Mouse (Mus musculus) kidney, embryonic 16.5 days (tissue): Measurements from ENCODE around the gene Kcnh1. TPM values are rescaled to one million over a fixed set of nuclear protein-coding genes. Genes with fewer than 3 reads are reported as not detected.

Experiments used
- ATAC-seq: fragments of 200-750 bp; cut with Nextera tagmentation; 2 replicates; pipeline ENCODE4 v1.8.0; 2017; ENCODE audit warnings: moderate TSS enrichment; ENCODE audit not compliant: low FRiP score, low TSS enrichment
- H3K27ac ChIP-seq: fragments of 300-500 bp; sonication (generic); 2 replicates; pipeline ENCODE4 v1.5.1; 2014; ENCODE audit warnings: low read length
- H3K27me3 ChIP-seq: fragments of 300-500 bp; sonication (generic); 2 replicates; pipeline ENCODE4 v1.6.1; 2014; ENCODE audit warnings: low read length, control low read depth, mixed read lengths; ENCODE audit not compliant: insufficient read depth
- H3K36me3 ChIP-seq: fragments of 300-500 bp; sonication (generic); 2 replicates; pipeline ENCODE4 v1.6.1; 2014; ENCODE audit warnings: low read length, control low read depth, mixed read lengths; ENCODE audit not compliant: insufficient read depth
- H3K4me1 ChIP-seq: fragments of 300-500 bp; sonication (generic); 2 replicates; pipeline ENCODE4 v1.6.1; 2014; ENCODE audit warnings: low read length, control low read depth, mixed read lengths; ENCODE audit not compliant: insufficient read depth
- H3K4me2 ChIP-seq: fragments of 300-500 bp; sonication (generic); replicated peaks from 2 replicates; pipeline ENCODE4 v1.6.1; 2014; ENCODE audit warnings: low read depth, low read length
- H3K4me3 ChIP-seq: fragments of 300-500 bp; sonication (generic); 2 replicates; pipeline ENCODE4 v1.5.1; 2014; ENCODE audit warnings: mild to moderate bottlenecking, low read length
- H3K9ac ChIP-seq: fragments of 300-500 bp; sonication (generic); replicated peaks from 2 replicates; pipeline ENCODE4 v1.6.1; 2014; ENCODE audit warnings: low read length
- H3K9me3 ChIP-seq: fragments of 300-500 bp; sonication (generic); 2 replicates; pipeline ENCODE4 v1.6.1; 2016; ENCODE audit warnings: low read length, control low read depth
- WGBS: fragments of 180-500 bp; shearing (Covaris S2); extraction: QIAGEN DNeasy Blood & Tissue Kit; methylation state at CpG from one replicate; pipeline ENCODE4 v1.1.7; 2014; 5-methylcytosine and 5-hydroxymethylcytosine counted together
- polyA plus RNA-seq: library from polyadenylated mRNA; unstranded; fragments of >200 nt; fragmentation: Nextera tagmentation; extraction: Ambion mirVana; gene quantifications from 2 replicates; pipeline ENCODE4 v1.2.1, GENCODE M21; 2015

The Kcnh1 gene
- polyA plus RNA-seq, 1 experiment from 2014 or later, result 1.2 TPM

DNA sequence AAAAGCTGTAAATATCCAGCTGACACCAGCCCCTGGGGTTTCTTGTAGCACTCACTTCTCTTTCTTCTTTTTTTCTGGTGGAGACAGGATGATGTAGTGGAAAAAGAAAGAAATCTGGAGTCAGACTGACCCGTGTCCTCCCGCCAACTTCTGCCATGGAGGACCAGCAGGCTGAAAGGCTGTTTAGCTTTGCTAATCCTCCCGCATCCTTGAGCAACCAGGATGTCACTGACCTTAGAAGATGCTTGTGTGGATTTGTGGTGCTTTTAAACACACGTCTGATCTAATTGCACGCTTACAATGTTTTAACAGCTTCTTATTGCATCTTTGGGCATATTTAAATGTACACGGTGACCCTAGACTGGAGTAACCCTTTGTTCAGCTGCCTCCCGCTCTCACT is 69.0 kb downstream of the Kcnh1 start:
- no peaks in the 10 kb centered on the region for H3K27me3 ChIP-seq
- H3K27ac ChIP-seq, result no peak overlapping the region

DNA sequence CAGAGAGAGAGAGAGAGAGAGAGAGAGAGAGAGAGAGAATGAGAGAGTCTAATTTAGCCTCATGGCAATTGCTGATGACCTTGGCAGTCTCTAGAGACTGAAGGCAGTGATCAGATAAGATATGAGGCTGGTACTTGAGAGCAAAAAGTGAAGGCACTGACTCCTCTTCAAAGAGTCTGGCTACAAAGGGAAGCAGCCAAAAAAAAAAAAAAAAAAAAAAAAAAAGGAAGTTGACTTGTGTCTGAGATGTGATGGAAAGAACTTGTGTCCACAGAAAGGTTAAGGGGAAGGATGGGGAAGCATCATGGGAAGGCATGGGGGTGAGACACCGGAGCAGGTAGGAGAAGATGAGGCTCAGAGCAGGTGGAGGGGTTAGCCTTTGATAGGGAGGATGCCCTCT is 75.1 kb downstream of the Kcnh1 start:
- no peaks in the 10 kb centered on the region for H3K4me1 ChIP-seq
- no peaks in the 10 kb centered on the region for H3K9me3 ChIP-seq
- no peak overlapping the region for H3K9ac ChIP-seq
- 74% methylated on average over 1 of the region's 1 CpGs for WGBS
- no peaks in the 10 kb centered on the region for H3K36me3 ChIP-seq
- H3K4me3 ChIP-seq, result no peak overlapping the region
- H3K27me3 ChIP-seq, result no peaks in the 10 kb centered on the region
- no peak overlapping the region for H3K27ac ChIP-seq
- H3K4me2 ChIP-seq, result no peak overlapping the region
- ATAC-seq, result no peak

More for the DNA sequence above, 69.0 kb downstream of the Kcnh1 start:
- 48% methylated on average over 7 of the region's 7 CpGs for WGBS
- no peak overlapping the region for H3K4me3 ChIP-seq
- ATAC-seq, result no peak
- no peak overlapping the region for H3K4me2 ChIP-seq
- no peaks in the 10 kb centered on the region for H3K36me3 ChIP-seq
- H3K9ac ChIP-seq, result no peak overlapping the region
- H3K9me3 ChIP-seq, result no peaks in the 10 kb centered on the region
- no peaks in the 10 kb centered on the region; the same call in 1 of the 2 replicates for H3K4me1 ChIP-seq

DNA sequence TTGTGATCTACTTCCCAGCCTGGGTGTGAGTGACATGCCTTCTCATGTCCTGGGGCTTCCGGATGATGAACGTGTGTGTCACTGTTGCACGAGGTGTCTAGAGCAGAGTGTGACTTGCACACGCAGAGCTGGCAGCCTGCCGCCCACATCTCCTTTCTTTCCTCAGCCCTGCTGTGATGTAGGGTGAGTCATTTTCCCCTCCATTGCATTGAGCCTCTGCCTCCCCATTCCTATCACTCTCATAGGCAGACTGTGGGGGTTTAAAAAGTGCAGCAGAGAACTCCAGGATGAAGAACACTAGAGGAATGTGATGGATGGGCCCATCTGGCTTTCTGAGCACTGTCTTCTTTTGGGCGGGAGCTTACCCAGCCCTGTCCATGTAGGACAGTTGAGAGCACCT is 76.4 kb downstream of the Kcnh1 start:
- H3K27ac ChIP-seq, result no peak overlapping the region
- no peaks in the 10 kb centered on the region for H3K36me3 ChIP-seq
- no peaks in the 10 kb centered on the region for H3K9me3 ChIP-seq
- no peak for ATAC-seq
- no peak overlapping the region for H3K4me2 ChIP-seq
- no peaks in the 10 kb centered on the region for H3K27me3 ChIP-seq
- H3K4me1 ChIP-seq, result no peaks in the 10 kb centered on the region
- H3K9ac ChIP-seq, result no peak overlapping the region
- no peak overlapping the region for H3K4me3 ChIP-seq
- WGBS, result 90% methylated on average over 6 of the region's 6 CpGs

DNA sequence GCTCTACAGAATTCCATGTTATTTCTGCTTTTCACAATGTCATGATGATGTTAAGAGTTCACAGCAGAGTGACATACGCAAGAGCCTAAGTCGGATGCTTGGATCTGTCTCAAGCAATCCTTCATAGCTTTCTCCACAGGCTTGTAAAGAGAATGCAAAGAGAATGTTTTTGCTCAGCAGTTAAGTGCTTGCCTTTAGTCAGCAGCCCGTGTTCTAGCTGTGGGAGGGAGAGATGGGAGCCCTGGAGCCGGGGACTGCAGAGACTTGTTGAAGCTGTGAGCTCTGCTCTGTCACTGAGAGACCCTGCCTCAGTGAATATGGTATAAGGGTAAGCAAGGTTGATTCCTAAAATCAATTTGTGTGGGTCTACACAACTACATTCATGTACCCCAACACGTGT is 78.3 kb downstream of the Kcnh1 start:
- H3K9ac ChIP-seq, result no peak overlapping the region
- H3K4me2 ChIP-seq, result no peak overlapping the region
- no peaks in the 10 kb centered on the region for H3K27me3 ChIP-seq
- WGBS, result 71% methylated on average over 5 of the region's 5 CpGs
- ATAC-seq, result no peak
- no peaks in the 10 kb centered on the region for H3K4me1 ChIP-seq
- no peaks in the 10 kb centered on the region for H3K9me3 ChIP-seq
- no peak overlapping the region for H3K4me3 ChIP-seq
- H3K36me3 ChIP-seq, result no peaks in the 10 kb centered on the region
- no peak overlapping the region for H3K27ac ChIP-seq

DNA sequence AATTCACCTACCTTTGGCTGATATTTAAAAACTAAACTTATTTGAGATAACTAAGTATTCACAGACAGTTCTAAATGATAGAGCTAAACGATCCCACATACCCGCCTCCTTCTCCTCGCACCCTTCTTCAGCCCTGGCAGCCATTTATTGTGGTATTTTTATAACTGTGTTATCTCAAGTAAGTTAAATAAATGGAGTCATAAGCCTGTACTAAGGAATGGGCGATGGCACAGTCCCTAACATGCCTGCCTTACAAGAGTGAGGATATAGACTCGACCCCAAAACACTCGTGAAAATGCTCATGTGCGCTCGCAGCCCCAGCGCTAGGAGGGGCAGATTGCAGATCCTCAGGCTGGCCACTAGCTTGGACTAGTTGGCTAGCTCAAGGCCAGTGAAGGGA is 79.3 kb downstream of the Kcnh1 start:
- Histone ChIP-seq H3K4me2 (no peak overlapping the region), H3K27ac (no peak overlapping the region), H3K4me3 (no peak overlapping the region), H3K27me3 (no peaks in the 10 kb centered on the region), H3K36me3 (no peaks in the 10 kb centered on the region), H3K4me1 (no peaks in the 10 kb centered on the region), H3K9me3 (no peaks in the 10 kb centered on the region), H3K9ac (no peak overlapping the region)
- WGBS, result 81% methylated on average over 9 of the region's 9 CpGs
- ATAC-seq, result no peak

DNA sequence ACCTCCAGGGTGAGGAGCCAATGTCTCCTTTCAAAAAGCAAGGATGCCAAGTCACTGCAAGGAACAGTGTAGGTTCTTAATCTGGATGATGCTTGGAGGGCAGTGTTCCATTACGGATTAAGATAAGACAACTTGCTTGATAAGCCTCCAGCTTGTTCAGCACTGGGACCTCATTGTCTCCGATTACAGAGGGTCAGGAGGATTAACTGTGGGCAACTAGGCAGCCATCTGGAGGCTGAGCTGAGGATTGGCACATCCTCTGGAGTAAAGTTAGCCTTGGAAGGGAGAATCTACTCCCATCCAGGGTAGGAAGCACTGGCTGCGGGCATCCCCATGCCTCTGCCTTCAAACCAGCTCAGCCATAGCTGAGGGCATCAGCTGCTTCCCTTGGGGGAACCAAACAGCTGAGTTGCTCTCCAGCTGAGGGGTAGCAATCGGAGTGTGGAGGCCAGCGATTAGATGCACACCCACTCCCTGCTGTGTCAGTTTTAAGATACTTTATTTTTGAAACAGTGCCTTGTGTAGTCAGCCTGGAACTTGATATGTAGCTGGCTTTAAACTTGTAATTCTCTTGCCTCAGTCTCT is 87.3 kb downstream of the Kcnh1 start:
- H3K4me3 ChIP-seq, result no peak overlapping the region
- ATAC-seq, result no peak
- no peaks in the 10 kb centered on the region for H3K9me3 ChIP-seq
- 64% methylated on average over 5 of the region's 5 CpGs for WGBS
- H3K9ac ChIP-seq, result no peak overlapping the region
- no peaks in the 10 kb centered on the region for H3K27me3 ChIP-seq
- H3K4me1 ChIP-seq, result no peaks in the 10 kb centered on the region
- H3K36me3 ChIP-seq, result no peaks in the 10 kb centered on the region
- H3K4me2 ChIP-seq, result no peak overlapping the region
- H3K27ac ChIP-seq, result no peak overlapping the region

DNA sequence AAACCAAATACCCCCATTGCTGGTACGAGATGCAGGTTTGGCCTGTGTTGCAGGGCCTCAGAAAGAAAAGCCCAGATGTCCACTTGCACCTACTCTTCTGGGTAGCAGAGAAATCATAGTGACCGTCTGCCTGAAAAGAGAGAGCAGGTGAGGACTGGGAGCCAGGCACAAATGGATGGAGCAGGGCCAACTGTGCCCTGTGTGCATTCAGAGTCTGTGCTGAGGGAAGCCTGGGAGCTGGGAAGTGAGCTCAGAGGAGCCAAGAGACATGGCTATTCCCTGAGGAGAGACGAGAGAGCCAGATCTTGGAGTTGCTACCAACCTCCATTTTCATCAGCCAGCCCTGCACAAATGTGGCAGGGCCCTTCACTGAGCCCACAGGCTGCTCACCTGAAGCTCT is 93.8 kb downstream of the Kcnh1 start:
- WGBS, result 84% methylated on average over 3 of the region's 3 CpGs
- Histone ChIP-seq H3K36me3 (no peaks in the 10 kb centered on the region), H3K9me3 (no peaks in the 10 kb centered on the region), H3K4me1 (no peaks in the 10 kb centered on the region), H3K9ac (no peak overlapping the region), H3K27ac (no peak overlapping the region), H3K4me3 (no peak overlapping the region), H3K27me3 (no peaks in the 10 kb centered on the region), H3K4me2 (no peak overlapping the region)
- ATAC-seq, result no peak

DNA sequence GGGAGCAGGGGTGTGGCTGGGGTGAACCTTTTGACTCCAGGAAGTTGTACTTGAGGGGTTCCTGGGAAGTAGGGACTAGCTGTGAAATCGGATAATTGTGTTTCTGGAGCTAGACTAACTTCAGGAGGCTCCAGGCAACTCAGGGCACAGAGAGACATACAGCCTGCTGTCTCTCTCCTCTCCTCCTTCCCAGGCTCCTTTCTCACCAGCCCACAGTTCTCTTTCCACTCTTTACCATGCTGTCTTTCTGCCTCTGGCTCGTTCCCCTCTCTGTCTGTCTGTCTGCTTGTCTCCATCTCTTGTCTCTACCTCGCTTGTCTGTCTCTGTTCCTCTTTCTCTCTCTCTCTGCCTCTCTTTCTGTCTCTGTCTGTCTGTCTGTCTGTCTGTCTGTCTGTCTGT is 94.4 kb downstream of the Kcnh1 start:
- no peak overlapping the region for H3K27ac ChIP-seq
- no peak overlapping the region for H3K4me3 ChIP-seq
- no peaks in the 10 kb centered on the region for H3K9me3 ChIP-seq
- H3K27me3 ChIP-seq, result no peaks in the 10 kb centered on the region
- 70% methylated on average over 3 of the region's 3 CpGs for WGBS
- H3K4me1 ChIP-seq, result no peaks in the 10 kb centered on the region
- no peaks in the 10 kb centered on the region for H3K36me3 ChIP-seq
- no peak overlapping the region for H3K4me2 ChIP-seq
- H3K9ac ChIP-seq, result no peak overlapping the region
- no peak for ATAC-seq

DNA sequence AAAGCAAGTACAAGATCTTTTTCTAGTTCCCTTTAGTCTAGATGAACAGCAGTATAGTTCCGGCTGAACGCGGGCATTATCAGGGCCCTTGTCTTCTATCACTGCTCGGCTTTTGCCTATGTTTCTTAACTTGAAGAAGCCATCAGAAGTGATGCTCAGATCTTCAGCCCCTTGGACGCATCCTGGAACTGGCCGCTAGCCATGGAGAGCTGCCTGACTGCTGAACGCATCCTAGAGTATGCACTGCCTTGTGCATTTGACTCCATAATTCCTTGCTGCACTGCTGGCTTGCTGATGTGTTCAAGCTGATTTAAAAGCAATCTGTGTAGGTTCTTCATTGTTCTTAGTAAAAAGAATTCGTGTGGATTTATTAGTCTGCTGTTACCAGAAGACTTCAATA is 97.9 kb downstream of the Kcnh1 start:
- Histone ChIP-seq H3K4me2 (no peak overlapping the region), H3K36me3 (no peaks in the 10 kb centered on the region), H3K27me3 (no peaks in the 10 kb centered on the region), H3K27ac (no peak overlapping the region), H3K9me3 (no peaks in the 10 kb centered on the region), H3K4me1 (no peaks in the 10 kb centered on the region), H3K9ac (no peak overlapping the region), H3K4me3 (no peak overlapping the region)
- ATAC-seq, result no peak
- WGBS, result 87% methylated on average over 8 of the region's 8 CpGs

DNA sequence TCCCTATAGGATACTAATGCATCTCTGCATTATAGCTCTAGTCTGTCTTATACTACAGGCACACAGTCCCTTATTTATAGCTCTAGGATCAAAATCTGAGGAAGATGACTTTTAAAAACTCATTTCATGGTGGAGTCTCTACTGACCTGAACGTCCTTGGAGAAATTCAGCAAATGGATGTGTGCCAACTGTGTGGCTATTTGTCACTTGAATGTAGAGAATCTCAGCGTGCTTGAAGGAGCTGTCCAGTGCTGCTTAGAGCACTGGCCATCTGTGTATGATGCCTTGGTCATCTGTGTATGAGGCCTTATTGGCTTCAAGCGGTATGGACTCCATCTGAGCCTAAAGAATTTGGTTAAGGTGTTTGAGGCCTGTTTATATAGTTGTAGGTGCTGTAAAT is 100.7 kb downstream of the Kcnh1 start:
- H3K27me3 ChIP-seq, result no peaks in the 10 kb centered on the region
- H3K27ac ChIP-seq, result no peak overlapping the region
- no peak overlapping the region for H3K9ac ChIP-seq
- 46% methylated on average over 3 of the region's 3 CpGs for WGBS
- no peak for ATAC-seq
- H3K4me2 ChIP-seq, result no peak overlapping the region
- H3K36me3 ChIP-seq, result no peaks in the 10 kb centered on the region
- H3K4me1 ChIP-seq, result no peaks in the 10 kb centered on the region
- H3K9me3 ChIP-seq, result no peaks in the 10 kb centered on the region
- H3K4me3 ChIP-seq, result no peak overlapping the region
